Mouse (Mus musculus) lung, postnatal 0 days (tissue): Measurements from ENCODE around the gene Mier1.

Experiments used
- CTCF ChIP-seq: IDR thresholded peaks from 2 replicates; pipeline ENCODE4 v1.5.1; 2016; ENCODE audit warnings: antibody characterized with exemption, mild to moderate bottlenecking
- EP300 ChIP-seq: IDR thresholded peaks from 2 replicates; pipeline ENCODE4 v1.6.1; 2016; ENCODE audit warnings: antibody characterized with exemption, mild to moderate bottlenecking, control low read depth

DNA sequence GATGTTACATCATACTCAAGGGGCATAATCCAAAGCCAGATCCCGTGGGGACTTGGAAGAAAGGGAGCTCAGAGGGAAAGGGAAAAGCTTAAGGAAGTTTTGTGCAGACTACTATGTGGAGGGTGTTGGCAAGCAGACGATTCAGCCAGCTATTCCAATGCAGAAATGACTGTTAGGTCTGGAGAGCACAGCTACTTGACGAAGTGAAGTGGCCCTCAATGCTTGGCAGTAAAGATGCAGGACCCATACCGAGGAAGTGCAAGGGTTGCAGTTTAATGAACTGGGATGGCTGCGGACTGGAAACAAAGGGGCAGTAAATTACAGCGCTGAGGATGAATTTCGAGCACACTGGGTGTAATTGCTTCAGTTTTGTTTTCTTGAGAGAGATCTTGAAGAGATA, 1.5 kb upstream of the Mier1 start:
- TF ChIP-seq CTCF (no peak), EP300 (0 out of 2 replicates have a peak, but pooled peaks have one; percentile 21)
